Mouse (Mus musculus) lung, postnatal 10 days (tissue): ENCODE data around the gene Ushbp1.
"Not testable (repeated sequence)": the region's sequence is repeated elsewhere in the genome, so short reads cannot be mapped to it uniquely, and the experiment has no call there.

Source experiments
- DNase-seq: peaks from one replicate; pipeline ENCODE4 v3.0.0; 2021

Gene Ushbp1

GRCm38 (mm10) chr8:71395629-71396028 lies at the start of gene Ushbp1:
TSS of gene Ushbp1 (minus strand) at chr8:71395802.
- peak; percentile 70 for DNase-seq

GRCm38 (mm10) chr8:71445096-71445495 lies 49.5 kb upstream of the Ushbp1 start:
- DNase-seq, result no peak

GRCm38 (mm10) chr8:71441404-71441803 lies 45.8 kb upstream of the Ushbp1 start:
- peak; percentile 74 for DNase-seq

GRCm38 (mm10) chr8:71437041-71437440 lies 41.4 kb upstream of the Ushbp1 start:
- DNase-seq, result no peak

- not testable (repeated sequence) for DNase-seq
These were observed 37.3 kb upstream of the Ushbp1 start for GRCm38 (mm10) chr8:71432935-71433334.

GRCm38 (mm10) chr8:71422121-71422520 lies 26.5 kb upstream of the Ushbp1 start:
- DNase-seq, result no peak

GRCm38 (mm10) chr8:71411535-71412273 lies 16.1 kb upstream of the Ushbp1 start:
- DNase-seq, result no peak

- DNase-seq, result no peak
These were observed 12.6 kb upstream of the Ushbp1 start for GRCm38 (mm10) chr8:71408231-71408630.

GRCm38 (mm10) chr8:71407441-71407840 lies 11.8 kb upstream of the Ushbp1 start:
- no peak for DNase-seq

GRCm38 (mm10) chr8:71406099-71407015 lies 10.8 kb upstream of the Ushbp1 start:
- DNase-seq, result peak; percentile 82

GRCm38 (mm10) chr8:71405401-71406098 lies 9.9 kb upstream of the Ushbp1 start, which contains the start of gene Ankle1:
TSS of gene Ankle1 (plus strand) at chr8:71406010.
- DNase-seq, result peak; percentile 98

- no peak for DNase-seq
These were observed 9.3 kb upstream of the Ushbp1 start for GRCm38 (mm10) chr8:71404951-71405351.

GRCm38 (mm10) chr8:71404011-71404410 lies 8.4 kb upstream of the Ushbp1 start:
- no peak for DNase-seq

- no peak for DNase-seq
These were observed 7.7 kb upstream of the Ushbp1 start for GRCm38 (mm10) chr8:71403107-71403885.

- DNase-seq, result no peak
These were observed 6.9 kb upstream of the Ushbp1 start for GRCm38 (mm10) chr8:71402446-71402964.

- no peak for DNase-seq
These were observed 5.9 kb upstream of the Ushbp1 start for GRCm38 (mm10) chr8:71401454-71401853.

- DNase-seq, result no peak
These were observed 5.2 kb upstream of the Ushbp1 start for GRCm38 (mm10) chr8:71400826-71401225.

GRCm38 (mm10) chr8:71397701-71398100 lies 2.1 kb upstream of the Ushbp1 start:
- no peak for DNase-seq

GRCm38 (mm10) chr8:71396639-71397305 lies 1.2 kb upstream of the Ushbp1 start, which contains the start of gene Babam1:
TSS of gene Babam1 (plus strand) at chr8:71396861.
- peak; percentile 98 for DNase-seq

- DNase-seq, result no peak
These were observed 531 bp downstream of the Ushbp1 start for GRCm38 (mm10) chr8:71395071-71395470.

- DNase-seq, result no peak
These were observed 1.1 kb downstream of the Ushbp1 start for GRCm38 (mm10) chr8:71394481-71394880.
